Mouse (Mus musculus) limb, embryonic 12.5 days (tissue): ENCODE measurements around the gene Vsnl1. TPM values are rescaled to one million over a fixed set of nuclear protein-coding genes. Genes with fewer than 3 reads are reported as not detected.

Source experiments
- ATAC-seq: fragments of 200-750 bp; cut with Nextera tagmentation; 2 replicates; pipeline ENCODE4 v1.8.0; 2017; ENCODE audit warnings: low read depth, moderate TSS enrichment; ENCODE audit not compliant: insufficient number of reproducible peaks, insufficient read depth, low FRiP score, low TSS enrichment
- H3K27ac ChIP-seq: fragments of 300-500 bp; sonication (generic); 2 replicates; pipeline ENCODE4 v1.5.1; 2016; ENCODE audit warnings: mild to moderate bottlenecking, moderate library complexity
- H3K27me3 ChIP-seq: fragments of 300-500 bp; sonication (generic); 2 replicates; pipeline ENCODE4 v1.6.1; 2016; ENCODE audit warnings: mild to moderate bottlenecking, moderate library complexity
- H3K36me3 ChIP-seq: fragments of 300-500 bp; sonication (generic); 2 replicates; pipeline ENCODE4 v1.6.1; 2016; ENCODE audit warnings: mild to moderate bottlenecking, moderate library complexity
- H3K4me1 ChIP-seq: fragments of 300-500 bp; sonication (generic); replicated peaks from 2 replicates; pipeline ENCODE4 v1.6.1; 2016
- H3K4me2 ChIP-seq: fragments of 300-500 bp; sonication (generic); 2 replicates; pipeline ENCODE4 v1.6.1; 2016; ENCODE audit warnings: mild to moderate bottlenecking, moderate library complexity
- H3K4me3 ChIP-seq: fragments of 300-500 bp; sonication (generic); replicated peaks from 2 replicates; pipeline ENCODE4 v1.5.1; 2016; ENCODE audit warnings: mild to moderate bottlenecking
- H3K9ac ChIP-seq: fragments of 300-500 bp; sonication (generic); replicated peaks from 2 replicates; pipeline ENCODE4 v1.6.1; 2016; ENCODE audit warnings: mild to moderate bottlenecking, moderate library complexity
- H3K9me3 ChIP-seq: fragments of 300-500 bp; sonication (generic); 2 replicates; pipeline ENCODE4 v1.6.1; 2016; ENCODE audit warnings: mild to moderate bottlenecking, moderate library complexity
- WGBS: fragments of 180-500 bp; shearing (Covaris S2); methylation state at CpG from one replicate; pipeline ENCODE4 v1.1.7; 2016; 5-methylcytosine and 5-hydroxymethylcytosine counted together
- polyA plus RNA-seq: library from polyadenylated mRNA; unstranded; fragments of >200 nt; fragmentation: Nextera tagmentation; extraction: Ambion mirVana; gene quantifications from 2 replicates; pipeline ENCODE4 v1.2.1, GENCODE M21; 2016

Vsnl1 gene
- polyA plus RNA-seq, 1 experiment from 2014 or later, result 0.53 TPM

- ATAC-seq, result no peak
- Histone ChIP-seq H3K9ac (no peak overlapping the region), H3K9me3 (no peaks in the 10 kb centered on the region), H3K27me3 (peaks cover 42% of the 10 kb centered on the region), H3K4me2 (no peak overlapping the region), H3K4me1 (peaks cover 8% of the 10 kb centered on the region; the same call in 1 of the 2 replicates), H3K27ac (no peak overlapping the region), H3K4me3 (no peak overlapping the region), H3K36me3 (no peaks in the 10 kb centered on the region)
- 66% methylated on average over 1 of the region's 1 CpGs for WGBS
These were observed 2.7 kb downstream of the Vsnl1 start for GRCm38 (mm10) chr12:11433716-11434115.

GRCm38 (mm10) chr12:11433126-11433525, 3.3 kb downstream of the Vsnl1 start:
- Histone ChIP-seq H3K27ac (no peak overlapping the region), H3K4me2 (no peak overlapping the region), H3K9me3 (no peaks in the 10 kb centered on the region), H3K4me3 (no peak overlapping the region), H3K4me1 (peaks cover 8% of the 10 kb centered on the region; the same call in 1 of the 2 replicates), H3K9ac (no peak overlapping the region), H3K36me3 (no peaks in the 10 kb centered on the region), H3K27me3 (peaks cover 36% of the 10 kb centered on the region)
- ATAC-seq, result no peak
- 87% methylated on average over 1 of the region's 1 CpGs for WGBS

DNA sequence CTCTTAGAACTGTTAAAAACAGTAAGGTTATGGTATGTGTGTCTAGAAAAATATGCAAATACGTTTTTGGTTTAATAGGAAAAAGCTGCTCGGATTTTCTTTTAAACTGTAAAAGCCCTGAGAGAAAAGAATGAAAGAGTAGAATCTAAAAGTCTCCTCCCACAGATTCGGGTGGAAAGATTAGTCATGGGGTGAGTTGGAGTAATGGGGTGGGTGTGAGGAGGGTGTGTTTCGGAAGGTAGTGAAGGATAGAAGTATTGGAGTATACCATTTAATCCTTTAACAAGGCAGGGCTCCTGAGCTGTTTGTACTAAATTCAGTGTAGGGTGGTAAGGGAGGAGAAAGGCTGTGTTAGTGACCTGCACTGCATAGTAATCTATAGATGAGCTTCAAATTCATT, 9.0 kb downstream of the Vsnl1 start:
- Histone ChIP-seq H3K27ac (no peak overlapping the region), H3K4me3 (no peak overlapping the region), H3K9ac (no peak overlapping the region), H3K9me3 (no peaks in the 10 kb centered on the region), H3K36me3 (no peaks in the 10 kb centered on the region), H3K4me1 (no peaks in the 10 kb centered on the region), H3K4me2 (no peak overlapping the region), H3K27me3 (no peaks in the 10 kb centered on the region)
- WGBS, result 81% methylated on average over 4 of the region's 4 CpGs
- no peak for ATAC-seq

DNA sequence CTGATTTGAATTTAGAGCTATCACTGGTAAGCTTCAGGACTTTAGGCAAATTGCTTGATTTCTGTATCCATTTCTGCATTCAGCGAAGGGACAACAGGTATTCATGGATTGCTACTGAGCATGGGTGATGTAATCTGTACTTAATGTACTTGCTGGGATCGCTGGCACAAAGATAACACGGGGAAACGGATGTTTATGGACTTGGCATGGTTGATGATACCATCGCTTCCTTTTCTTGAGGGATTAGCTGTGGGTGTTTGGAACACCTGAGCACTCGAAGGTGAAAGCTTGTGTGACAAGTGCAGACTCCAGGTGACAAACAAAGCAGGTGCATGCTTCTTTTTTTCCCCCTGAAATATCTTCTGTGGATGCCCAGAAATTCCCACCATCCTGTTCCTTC, 18.3 kb downstream of the Vsnl1 start:
- WGBS, result 81% methylated on average over 6 of the region's 6 CpGs
- no peaks in the 10 kb centered on the region for H3K4me1 ChIP-seq

DNA sequence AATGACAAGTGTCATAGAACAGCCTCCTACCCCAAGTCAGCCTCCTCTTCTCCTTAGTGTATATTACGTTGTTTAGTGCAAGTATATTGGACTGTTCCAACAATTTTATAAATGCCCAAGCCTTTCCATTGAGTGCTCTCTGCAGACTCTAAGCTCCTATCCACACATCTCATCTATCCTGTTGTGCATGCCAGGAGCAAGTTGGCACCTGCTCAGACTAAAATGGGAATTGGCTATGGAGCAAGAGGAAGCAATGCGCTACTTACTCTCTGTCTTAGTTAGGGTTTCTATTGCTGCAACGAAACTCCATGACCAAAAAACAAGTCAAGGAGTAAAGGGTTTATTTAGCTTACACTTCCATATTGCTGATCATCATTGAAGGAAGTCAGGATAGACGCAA, 28.7 kb downstream of the Vsnl1 start:
- 89% methylated on average over 4 of the region's 4 CpGs for WGBS

More for the DNA sequence above, 18.3 kb downstream of the Vsnl1 start:
- no peak overlapping the region for H3K4me3 ChIP-seq
- H3K4me2 ChIP-seq, result no peak overlapping the region
- no peak for ATAC-seq
- no peaks in the 10 kb centered on the region for H3K9me3 ChIP-seq
- H3K9ac ChIP-seq, result no peak overlapping the region
- no peak overlapping the region for H3K27ac ChIP-seq
- H3K27me3 ChIP-seq, result no peaks in the 10 kb centered on the region
- H3K36me3 ChIP-seq, result no peaks in the 10 kb centered on the region

DNA sequence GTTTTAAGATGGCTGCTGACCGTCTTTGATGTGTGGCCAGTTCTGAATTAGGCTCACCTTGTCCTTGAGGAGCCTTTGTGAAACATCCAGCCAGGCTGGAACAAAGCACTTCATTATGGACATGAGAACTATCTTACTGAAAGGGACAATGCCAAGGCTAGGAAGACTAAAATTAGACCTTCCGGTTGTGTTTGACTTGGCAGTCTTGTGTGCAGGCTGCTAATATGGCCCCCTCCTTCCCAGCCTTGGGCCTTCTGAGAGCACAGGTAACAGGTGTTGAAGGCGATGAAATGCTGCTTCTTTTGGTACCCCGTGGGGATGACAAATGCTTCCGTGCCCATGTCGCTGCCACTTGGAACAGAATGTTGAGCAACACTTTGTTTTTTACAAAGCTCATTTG, 37.6 kb downstream of the Vsnl1 start:
- no peak for ATAC-seq
- Histone ChIP-seq H3K4me2 (no peak overlapping the region), H3K9ac (no peak overlapping the region), H3K4me3 (no peak overlapping the region), H3K4me1 (no peaks in the 10 kb centered on the region), H3K9me3 (no peaks in the 10 kb centered on the region), H3K27ac (no peak overlapping the region), H3K36me3 (no peaks in the 10 kb centered on the region), H3K27me3 (no peaks in the 10 kb centered on the region)
- 93% methylated on average over 6 of the region's 6 CpGs for WGBS

More for the DNA sequence above, 28.7 kb downstream of the Vsnl1 start:
- Histone ChIP-seq H3K9ac (no peak overlapping the region), H3K27me3 (no peaks in the 10 kb centered on the region), H3K36me3 (no peaks in the 10 kb centered on the region), H3K4me2 (no peak overlapping the region), H3K4me1 (no peaks in the 10 kb centered on the region), H3K4me3 (no peak overlapping the region), H3K9me3 (no peaks in the 10 kb centered on the region), H3K27ac (no peak overlapping the region)
- no peak for ATAC-seq

- Histone ChIP-seq H3K9ac (no peak overlapping the region), H3K4me2 (no peak overlapping the region), H3K9me3 (no peaks in the 10 kb centered on the region), H3K36me3 (no peaks in the 10 kb centered on the region), H3K27me3 (no peaks in the 10 kb centered on the region), H3K4me3 (no peak overlapping the region), H3K4me1 (no peaks in the 10 kb centered on the region), H3K27ac (no peak overlapping the region)
- 78% methylated on average over 5 of the region's 5 CpGs for WGBS
- ATAC-seq, result no peak
These were observed 39.4 kb downstream of the Vsnl1 start for GRCm38 (mm10) chr12:11397029-11397428.

GRCm38 (mm10) chr12:11395470-11395869, 40.9 kb downstream of the Vsnl1 start:
- H3K9me3 ChIP-seq, result no peaks in the 10 kb centered on the region
- no peaks in the 10 kb centered on the region for H3K27me3 ChIP-seq
- no peak for ATAC-seq
- no peak overlapping the region for H3K4me2 ChIP-seq
- H3K4me3 ChIP-seq, result no peak overlapping the region
- H3K9ac ChIP-seq, result no peak overlapping the region
- no peak overlapping the region for H3K27ac ChIP-seq
- no peaks in the 10 kb centered on the region for H3K36me3 ChIP-seq
- 86% methylated on average over 2 of the region's 2 CpGs for WGBS
- peaks cover 7% of the 10 kb centered on the region for H3K4me1 ChIP-seq

DNA sequence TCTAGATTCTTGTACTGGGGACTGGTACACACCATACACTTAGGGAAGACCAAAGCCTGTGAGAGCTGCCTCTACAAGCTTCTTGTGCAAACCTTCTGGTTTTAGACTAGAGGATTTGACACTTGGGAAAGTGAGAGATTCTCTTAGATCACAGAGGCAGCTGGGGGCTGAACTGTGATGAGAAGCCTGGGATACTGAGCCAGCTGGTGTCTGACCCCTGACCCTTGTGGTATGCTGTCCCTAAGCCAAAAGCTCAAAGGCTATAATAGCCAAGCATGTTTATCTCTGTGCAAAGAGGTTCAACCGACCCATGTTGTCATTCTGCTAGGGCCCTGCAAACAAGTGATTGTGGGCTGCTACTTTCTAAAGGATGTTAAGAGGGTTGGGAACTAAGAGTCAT, 43.9 kb downstream of the Vsnl1 start:
- H3K4me3 ChIP-seq, result no peak overlapping the region
- no peak overlapping the region for H3K9ac ChIP-seq
- no peak overlapping the region for H3K27ac ChIP-seq
- H3K27me3 ChIP-seq, result no peaks in the 10 kb centered on the region
- H3K4me2 ChIP-seq, result no peak overlapping the region
- H3K36me3 ChIP-seq, result no peaks in the 10 kb centered on the region
- no peak for ATAC-seq
- no peaks in the 10 kb centered on the region for H3K9me3 ChIP-seq
- 6% methylated on average over 1 of the region's 1 CpGs for WGBS
- peaks cover 7% of the 10 kb centered on the region for H3K4me1 ChIP-seq

DNA sequence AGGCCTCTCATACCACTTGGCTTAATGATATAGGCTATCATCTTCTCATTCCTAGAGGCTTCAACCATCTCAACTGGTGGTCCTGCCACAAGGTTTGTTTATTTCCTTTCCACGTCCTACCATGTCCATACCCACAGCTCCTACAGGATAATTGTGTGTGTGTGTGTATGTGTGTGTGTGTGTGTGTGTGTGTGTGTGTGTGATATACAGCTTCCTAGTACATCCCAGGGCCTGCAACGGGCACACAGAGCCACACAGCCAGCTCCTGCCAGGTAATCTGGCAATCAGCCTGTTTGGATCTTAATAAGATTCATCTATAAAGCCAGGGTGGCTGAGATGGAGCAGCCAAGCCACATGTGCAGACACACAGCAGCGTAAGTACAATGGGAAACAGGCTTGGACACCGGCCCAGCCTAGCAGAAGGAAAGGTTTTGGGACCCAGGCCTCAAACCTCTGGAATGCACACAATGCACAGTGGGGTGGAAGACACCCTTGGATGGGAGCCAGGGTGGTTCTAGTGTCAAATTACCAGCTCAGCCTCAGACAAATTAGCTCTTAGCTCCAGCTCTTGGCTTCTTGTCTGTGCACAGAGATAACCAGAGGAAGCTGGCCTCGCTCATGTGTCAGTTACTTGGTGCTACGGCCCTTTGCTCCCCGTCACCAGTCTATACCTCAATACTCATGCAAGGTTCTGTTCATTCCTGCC, 45.0 kb downstream of the Vsnl1 start:
- no peak overlapping the region for H3K4me3 ChIP-seq
- peaks cover 7% of the 10 kb centered on the region for H3K4me1 ChIP-seq
- no peaks in the 10 kb centered on the region for H3K9me3 ChIP-seq
- ATAC-seq, result peak; percentile 63; the same call in 1 of the 2 replicates
- no peaks in the 10 kb centered on the region for H3K27me3 ChIP-seq
- 59% methylated on average over 7 of the region's 7 CpGs for WGBS
- peak overlapping the region; percentile 41; the same call in 1 of the 2 replicates for H3K27ac ChIP-seq
- no peak overlapping the region; the same call in 1 of the 2 replicates for H3K4me2 ChIP-seq
- H3K9ac ChIP-seq, result no peak overlapping the region
- H3K36me3 ChIP-seq, result no peaks in the 10 kb centered on the region

- no peak overlapping the region for H3K27ac ChIP-seq
- H3K27me3 ChIP-seq, result no peaks in the 10 kb centered on the region
- no peak overlapping the region for H3K4me2 ChIP-seq
- H3K9ac ChIP-seq, result no peak overlapping the region
- WGBS, result 86% methylated on average over 7 of the region's 7 CpGs
- peaks cover 7% of the 10 kb centered on the region for H3K4me1 ChIP-seq
- H3K36me3 ChIP-seq, result no peaks in the 10 kb centered on the region
- no peak overlapping the region for H3K4me3 ChIP-seq
- H3K9me3 ChIP-seq, result no peaks in the 10 kb centered on the region
- ATAC-seq, result no peak
These were observed 47.3 kb downstream of the Vsnl1 start for GRCm38 (mm10) chr12:11389141-11389540.

DNA sequence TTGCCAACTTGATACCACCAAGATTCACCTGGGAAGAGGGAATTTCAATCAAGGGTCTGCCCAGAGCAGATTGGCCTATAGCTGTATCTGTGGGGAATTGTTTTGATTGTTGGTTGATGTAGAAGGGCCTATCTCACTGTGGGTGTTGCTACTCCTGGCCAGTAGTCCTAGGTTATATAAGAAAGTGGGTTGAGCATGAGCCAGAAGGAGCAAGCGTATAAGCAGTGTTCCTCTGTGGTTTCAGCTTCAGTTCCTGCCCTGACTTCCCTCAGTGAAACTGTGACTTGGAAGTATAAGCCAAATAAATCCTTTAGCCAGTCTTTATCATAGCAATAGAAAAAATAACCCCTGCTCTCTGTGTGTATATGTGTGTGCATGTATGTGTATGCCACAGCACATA, 51.7 kb downstream of the Vsnl1 start:
- no peak for ATAC-seq
- Histone ChIP-seq H3K27me3 (no peaks in the 10 kb centered on the region), H3K4me3 (no peak overlapping the region), H3K9ac (no peak overlapping the region), H3K9me3 (no peaks in the 10 kb centered on the region), H3K4me2 (no peak overlapping the region), H3K4me1 (no peaks in the 10 kb centered on the region), H3K36me3 (no peaks in the 10 kb centered on the region), H3K27ac (no peak overlapping the region)
- 78% methylated on average over 1 of the region's 1 CpGs for WGBS
